Mouse (Mus musculus) right cerebral cortex, postnatal 4 days (tissue): Measurements from ENCODE around the gene Med8.

Experiments used
- DNase-seq: peaks from one replicate; pipeline ENCODE4 v3.0.0-alpha.2; 2022

Gene Med8

DNA sequence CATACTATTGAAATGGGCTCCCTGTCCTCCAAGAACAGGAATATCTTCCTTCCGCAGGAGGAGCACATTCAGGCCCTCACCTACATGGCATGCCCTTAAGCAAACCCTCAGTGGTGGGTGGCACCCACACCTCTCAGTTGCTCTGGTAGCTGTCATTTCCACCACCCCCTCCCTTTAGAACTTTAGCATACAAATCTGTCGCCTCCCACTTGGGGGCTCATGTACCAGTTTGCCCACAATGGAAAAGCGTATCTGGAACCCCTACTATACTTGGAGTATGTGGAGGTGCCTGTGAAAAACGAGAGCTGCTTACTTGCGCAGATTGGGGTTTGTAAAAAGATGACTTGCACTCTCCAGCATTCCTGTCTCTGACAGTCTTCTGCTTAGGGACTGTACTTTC lies 7.2 kb downstream of the Med8 start:
- DNase-seq, result no peak

DNA sequence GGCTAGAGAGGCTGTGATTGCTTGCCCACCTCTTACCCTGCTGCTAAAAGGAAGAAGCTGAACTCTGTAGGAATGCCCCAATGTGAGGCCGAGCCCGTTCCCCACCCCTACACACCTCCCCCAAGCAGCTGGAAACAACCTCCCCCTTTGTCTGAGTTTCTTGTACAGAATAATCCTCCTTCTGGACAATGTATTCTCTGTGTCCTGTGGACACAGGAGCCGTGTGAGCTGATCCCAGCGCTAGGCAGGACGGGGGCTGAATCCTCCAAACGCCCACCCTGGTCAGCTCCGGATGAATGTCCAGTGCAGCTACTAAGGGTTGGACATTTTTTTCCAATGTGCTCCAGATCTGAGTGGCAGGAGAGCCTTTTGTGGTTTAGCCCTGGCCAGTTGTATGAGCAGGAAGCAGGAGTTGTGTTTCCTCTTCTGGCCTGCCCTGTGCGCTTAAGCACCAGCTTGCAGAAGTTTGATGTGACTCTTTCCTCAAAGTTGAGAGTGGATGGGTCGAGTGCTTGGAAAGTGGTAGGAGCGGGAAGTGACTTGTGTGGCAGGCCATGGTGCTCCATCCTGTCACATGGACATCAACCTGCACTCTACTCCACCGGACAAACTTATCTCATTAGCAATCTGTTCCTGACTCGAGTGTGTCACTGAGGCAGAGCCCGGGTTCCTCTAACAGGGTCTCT lies 8.1 kb downstream of the Med8 start:
- DNase-seq, result no peak

DNA sequence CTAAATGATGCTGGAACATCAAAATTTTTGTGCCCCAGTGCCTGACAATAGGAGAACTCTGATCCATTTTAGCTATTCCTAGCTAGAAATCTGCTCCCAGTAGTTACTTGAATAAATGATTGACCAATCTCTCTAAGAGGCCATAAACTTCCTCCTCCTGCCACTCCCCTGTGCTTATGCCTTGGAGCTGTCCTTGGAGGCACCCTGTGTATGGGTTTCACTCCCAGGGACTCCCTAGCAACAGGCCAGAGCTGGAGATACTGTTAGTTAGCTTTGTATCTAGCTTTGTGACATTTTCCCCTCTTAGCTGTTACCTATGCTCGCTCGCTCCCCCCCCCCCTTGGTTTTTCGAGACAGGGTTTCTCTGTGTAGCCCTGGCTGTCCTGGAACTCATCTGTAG lies 12.2 kb downstream of the Med8 start:
- no peak for DNase-seq

DNA sequence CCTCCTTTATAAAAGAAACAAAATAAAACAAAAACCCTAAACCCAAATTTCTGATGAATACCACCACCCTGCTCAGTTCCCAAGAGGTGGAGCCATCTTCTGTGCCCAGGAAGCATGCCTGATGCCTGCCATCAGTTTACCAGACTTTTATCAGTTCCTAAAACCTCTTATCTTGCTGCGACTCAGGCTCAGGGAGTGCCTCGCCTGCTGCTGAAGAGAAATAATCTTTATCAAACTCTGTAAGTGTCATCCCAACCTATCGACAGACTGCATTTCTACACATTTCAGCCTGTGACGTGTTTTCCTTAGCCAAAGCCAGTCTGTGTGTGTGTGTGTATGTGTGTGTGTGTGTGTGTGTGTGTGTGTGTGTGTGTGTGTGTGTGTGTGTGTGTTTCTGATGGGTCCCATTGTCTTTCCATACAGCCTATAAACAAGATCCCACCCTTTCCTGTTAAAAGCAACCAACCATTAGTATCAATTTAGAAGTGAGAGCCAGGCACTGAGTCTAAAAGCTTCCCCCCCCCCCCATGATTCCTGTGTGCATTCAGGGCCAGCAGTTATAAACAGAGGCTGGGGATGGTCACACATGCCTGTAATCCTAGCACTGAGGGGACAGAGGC lies 15.5 kb downstream of the Med8 start:
- no peak for DNase-seq

DNA sequence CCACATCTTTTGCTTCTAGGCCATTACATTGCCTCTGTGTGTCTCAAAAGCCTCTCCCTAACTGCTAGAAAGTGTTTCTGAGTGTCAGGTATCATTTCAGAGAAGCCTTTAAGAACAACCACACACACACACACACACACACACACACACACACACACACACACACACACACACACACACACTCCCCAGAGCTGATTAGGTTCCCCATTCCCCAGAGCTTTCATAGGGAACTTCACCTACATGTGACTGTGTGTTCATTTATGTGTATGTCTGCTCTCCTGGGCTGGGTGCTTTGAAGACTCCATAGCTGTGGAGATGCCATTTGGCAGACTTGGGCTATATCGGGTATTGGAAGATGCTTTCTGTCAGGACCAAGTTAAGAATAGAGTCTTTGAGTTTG lies 16.2 kb downstream of the Med8 start:
- no peak for DNase-seq

DNA sequence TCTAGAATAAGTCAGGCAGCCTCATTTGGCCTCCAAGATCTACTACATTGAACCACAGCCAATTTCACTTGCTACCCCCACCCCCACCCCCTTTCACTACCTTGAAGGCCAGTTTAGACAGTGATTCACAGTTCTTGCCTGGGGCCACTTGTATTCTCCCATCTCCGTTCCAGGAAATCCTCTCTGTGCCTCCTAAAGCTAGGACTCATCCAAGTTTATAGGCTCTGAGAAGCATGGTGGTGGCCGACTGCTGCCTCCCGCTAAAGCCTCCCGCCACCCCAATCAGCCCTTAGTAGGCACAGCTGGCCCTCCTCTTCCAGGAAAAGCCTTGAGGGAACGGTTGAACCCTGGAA lies 18.3 kb downstream of the Med8 start:
- DNase-seq, result no peak

DNA sequence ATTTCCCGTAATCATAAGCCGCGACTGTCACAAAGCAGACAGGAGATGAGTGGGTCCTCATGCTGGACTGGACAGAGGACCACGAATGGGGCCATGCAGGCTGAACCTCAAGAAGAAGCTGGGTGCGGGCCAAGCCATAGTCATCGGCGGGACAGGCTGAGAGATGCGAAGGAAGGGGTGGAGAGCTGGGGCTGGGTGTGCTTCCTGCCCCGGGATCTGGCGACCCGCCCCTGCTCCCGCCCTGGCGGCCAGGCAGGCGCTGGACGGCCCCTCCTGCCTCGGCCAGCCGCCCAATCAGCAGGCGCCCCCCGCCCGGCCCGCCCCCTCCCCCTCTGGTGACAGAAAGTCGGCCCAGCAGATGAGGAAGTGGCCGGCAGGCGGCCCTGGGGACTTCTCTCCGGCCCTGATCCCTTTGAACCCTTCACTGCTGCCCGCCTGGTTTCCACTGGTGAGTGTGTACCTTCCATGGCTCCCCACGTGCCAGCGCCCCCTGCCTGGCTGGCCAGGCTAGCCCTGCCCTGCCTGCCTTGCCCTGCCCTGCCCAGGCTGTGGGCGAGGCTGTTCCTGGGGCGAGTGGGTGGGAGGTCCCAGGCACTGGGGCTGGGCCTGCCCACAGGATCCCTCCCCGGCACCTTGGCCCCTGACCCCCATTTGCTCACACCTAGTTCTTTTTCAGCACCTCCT lies 18.8 kb downstream of the Med8 start, which contains the start of gene Elovl1:
Elovl1 (plus strand) TSS at position 326 of the 684 bp plus-strand sequence.
- DNase-seq, result peak; percentile 73

DNA sequence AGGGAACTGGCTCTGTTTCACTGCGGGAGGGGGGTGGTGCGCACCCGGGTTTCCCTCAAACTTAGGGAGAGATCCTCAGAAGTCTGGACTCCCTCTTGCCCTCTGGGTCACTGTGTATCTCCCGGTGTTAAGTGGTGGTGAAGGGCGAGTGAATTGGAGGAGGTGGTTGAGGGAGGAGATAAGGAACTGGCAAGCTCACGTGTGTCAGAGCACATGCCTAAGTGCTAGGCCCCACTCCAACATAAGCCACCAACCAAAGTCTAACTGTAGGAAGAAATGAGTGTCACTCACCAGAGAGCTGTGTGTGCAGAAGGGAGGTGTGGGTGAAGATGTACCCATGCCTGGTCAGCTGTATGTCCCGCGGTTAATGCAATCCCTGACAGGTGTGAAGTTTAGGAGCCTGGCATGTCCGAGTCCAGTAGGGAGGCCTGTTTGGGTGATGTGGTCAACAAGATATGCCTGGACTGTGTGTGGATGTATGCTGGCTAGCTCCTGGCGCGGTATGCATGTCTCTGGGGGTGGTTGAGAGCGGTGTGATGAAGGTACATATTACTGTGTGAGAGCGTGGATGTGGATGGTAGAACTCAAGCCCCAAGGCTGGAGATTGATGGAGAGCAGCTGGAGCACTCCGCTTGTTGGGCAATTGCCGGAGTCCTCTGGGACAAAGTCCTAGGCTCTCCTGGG lies 19.5 kb downstream of the Med8 start:
- no peak for DNase-seq

DNA sequence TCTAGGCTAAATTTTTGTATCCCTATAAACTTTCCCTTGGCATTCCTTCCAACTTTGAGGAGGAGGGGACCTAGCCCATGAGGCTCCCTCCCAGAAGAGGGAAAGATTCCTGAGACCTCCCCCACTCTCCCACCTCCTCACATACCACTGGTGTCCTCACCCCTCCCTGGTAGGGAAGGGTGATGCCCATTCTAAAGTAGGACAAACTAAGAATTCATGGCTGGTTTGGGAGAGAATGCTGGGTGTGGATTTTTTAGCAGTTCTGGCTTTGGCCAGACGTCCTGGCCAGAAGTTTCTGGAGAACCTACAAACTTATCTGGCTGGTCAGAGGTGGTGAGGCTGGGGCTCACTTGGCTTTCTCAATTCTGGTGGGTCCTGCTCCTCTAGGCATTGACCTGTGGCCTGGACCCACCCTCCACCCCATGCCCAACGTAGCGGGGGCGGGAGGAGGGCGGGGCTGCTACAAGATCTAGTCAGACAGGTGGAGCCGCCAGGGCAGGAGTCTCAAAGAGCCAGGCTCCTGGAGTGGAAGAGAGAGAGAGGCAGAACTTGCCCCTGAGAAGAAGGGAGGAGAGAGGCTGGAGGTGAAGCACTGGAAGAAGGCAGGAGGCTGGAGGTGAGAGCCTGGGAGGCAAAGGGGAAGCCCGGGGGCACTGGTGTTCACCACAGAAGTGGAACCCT lies 20.2 kb downstream of the Med8 start:
- DNase-seq, result no peak

DNA sequence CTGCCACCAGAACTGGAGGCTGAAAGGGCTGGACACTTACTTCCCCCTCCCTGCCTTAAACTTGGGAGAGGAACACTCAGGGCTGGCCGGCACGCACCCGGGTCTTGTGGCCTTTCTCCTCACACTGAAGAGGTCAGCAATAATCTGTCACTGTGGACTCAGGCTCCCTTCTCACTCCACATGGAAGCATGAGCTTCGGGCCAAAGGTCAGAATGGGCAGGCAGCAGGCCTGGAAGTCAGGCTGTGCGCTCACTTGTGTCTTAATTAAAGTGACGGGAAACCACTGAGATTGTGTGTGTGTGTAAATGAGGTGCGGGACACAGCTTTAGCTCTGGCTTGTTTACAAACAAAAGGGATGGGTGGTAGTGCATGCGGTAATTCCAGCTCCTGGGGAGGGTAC lies 23.2 kb downstream of the Med8 start:
- no peak for DNase-seq

DNA sequence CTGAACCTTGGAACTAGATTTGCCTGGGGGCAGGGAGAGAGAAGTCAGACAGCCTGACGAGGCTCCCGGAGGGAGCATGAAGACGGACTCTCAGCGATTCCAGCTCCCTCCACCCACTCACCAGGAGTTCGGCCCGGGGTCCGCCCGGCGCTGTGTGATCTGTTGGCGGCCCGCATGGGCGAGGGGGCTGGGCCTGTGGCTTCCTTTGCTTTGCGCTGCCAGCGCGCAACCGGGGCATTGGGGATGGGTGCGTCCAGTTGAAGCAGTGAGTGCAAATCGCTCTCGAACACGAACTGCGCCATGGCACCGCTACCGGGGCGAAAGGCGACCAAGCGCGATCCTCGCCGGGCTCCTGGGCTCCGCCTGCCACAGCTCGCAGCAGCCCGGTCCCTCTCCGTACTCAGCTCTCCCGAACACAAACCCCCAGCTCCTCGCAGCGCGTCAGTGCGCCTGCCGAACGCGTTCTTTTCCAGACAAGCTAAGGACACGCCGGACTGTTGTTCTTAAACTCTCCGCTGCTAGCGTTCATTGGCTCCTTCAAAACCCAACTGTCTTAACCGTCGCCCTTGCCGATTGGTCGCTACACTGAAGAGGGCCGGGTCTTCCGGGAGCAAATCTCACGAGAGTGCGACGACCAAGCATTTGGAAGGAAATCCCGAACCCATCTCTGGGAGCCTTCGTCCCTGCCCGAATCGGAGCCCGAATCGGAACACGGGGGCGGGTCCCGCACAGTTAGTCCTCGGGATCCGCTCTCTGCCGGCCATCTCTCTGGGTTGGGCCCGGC lies 27.9 kb downstream of the Med8 start, which contains the start of gene Cdc20:
Cdc20 (minus strand) TSS at position 533 of the 784 bp plus-strand sequence.
- DNase-seq, result peak; percentile 85

DNA sequence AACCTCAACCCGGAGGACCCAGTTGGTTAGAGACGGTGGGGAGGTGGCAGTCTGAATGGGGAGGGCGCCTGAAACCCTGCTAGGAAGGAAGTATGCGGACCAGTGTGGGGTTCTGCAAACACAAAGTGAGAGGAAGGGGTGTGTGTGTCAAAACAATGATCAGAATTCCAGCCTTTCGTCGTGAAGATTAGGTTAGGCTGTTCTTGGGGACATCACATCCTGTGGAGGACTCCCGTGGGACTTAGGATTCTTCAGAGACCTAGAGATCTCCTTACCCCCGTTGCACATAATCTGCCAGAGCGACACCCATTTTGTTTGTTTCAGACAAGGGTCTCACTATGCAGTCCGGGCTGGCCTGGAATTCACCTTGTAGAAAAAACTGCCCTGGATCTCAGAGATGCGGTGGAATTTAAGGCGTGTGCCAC lies 28.7 kb downstream of the Med8 start:
- no peak for DNase-seq

DNA sequence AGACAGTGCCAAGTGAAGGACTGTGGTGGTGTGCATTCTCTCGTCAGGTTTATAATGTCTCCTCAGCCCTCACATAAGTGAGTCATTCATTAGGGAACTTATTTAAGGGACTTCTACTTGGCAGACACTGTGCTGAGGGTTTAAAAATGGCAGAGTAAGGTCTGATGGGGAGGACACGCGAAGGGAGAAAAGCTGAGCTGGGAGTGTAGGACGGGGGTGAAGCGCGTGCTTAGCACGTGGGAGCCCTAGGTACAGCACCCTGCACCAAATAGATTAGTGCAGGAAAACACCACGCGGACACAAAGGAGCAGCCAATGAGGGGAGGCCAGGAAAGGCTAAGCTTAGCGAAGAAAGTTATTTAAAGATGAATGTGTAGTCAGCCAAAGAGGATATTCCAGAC lies 36.0 kb downstream of the Med8 start:
- no peak for DNase-seq

DNA sequence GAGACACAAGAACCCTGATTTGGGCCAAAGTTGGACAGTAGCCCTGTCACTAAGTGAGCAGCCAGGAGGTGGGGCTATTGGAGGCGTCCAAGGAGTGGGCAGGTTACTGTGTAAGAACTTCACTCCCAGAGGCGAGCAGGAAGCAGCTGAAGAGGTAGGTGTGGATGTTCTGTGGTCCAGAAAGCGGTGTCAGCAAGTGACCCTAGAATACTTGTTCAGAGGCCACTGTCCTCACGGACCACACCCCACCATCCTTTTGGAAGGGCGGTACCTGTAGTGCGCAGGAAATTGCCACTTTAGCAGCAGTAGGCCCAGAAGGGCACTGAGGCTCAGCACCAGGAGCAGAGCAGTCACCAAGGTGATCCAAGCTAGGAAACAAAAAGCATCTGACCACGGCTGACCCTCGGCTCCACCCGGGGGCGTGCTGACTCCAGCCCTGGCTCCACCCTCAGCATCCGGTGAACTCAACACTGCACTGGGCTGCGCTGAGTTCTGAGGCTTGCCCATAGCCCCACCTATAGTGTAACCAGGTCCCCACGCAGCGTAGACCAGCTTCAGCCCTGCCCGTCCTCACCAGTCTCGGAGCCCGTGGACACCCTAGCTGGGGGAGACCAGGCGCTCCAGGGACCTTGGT lies 36.8 kb downstream of the Med8 start:
- DNase-seq, result peak; percentile 26

DNA sequence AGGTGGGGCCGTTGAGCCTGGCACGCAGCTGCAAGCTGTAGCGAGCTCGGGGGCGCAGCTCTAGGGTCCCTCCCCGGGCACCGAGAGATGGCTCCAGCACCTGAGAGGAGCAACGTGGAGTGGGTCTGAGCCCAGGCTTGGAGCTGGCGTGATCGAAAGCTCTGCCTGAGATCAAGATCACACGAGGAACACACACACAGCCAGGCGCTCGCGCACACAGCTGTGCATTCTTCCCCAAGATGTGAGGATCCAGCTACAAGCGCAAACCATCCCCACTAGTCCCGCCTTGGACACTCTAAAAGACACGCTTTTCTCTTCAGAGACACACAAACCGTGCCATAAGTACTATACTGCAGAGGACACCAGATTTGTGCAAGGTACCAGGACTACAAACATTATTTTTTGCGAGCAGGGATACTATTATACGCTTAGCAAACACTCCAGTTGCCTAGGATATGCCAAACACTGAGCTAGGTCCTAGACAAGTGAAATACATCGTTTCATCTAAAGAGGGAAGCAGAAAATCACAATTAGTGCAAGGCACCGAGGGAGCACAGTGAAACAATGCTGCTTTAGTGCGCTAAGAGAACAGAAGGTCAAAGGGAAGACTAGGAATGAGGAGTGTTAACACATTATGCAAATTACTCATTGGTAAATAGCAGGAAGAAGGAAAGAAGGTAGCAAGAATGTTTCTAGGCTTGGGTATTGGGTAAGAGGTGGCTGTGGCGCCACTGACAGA lies 37.4 kb downstream of the Med8 start:
- peak; percentile 24 for DNase-seq

DNA sequence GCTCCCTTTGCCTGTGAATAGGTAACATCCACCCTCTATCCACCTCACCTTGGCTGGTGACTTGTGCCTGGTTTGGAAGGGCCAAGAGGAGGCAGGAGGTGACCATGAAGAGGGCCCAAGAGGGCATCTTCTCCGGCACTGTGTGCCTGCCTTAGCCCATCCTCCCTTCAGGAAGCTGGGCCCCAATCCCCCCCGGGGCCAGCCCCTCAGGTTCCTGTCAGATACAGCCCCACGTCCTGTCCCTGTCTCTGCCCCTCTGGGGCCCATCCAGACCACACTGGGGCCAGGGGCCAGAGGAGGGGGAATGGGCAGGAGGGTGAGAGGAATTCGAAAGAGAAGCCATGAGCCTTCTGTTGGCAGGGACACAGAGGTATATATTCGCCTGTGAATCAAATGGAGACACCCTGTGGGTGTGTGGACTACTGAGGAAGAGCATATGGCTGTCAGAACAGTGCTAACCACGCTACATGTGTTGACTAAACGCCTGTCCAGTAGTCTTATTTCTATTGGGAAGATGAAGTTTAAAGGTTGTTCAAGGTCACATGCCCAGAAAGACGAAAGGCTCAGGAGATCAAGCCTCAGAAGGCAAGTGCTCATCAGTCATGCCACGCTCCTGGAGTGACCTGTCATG lies 48.3 kb downstream of the Med8 start, which contains the start of gene Mpl:
Mpl (minus strand) TSS at position 169 of the 631 bp plus-strand sequence.
- DNase-seq, result no peak

DNA sequence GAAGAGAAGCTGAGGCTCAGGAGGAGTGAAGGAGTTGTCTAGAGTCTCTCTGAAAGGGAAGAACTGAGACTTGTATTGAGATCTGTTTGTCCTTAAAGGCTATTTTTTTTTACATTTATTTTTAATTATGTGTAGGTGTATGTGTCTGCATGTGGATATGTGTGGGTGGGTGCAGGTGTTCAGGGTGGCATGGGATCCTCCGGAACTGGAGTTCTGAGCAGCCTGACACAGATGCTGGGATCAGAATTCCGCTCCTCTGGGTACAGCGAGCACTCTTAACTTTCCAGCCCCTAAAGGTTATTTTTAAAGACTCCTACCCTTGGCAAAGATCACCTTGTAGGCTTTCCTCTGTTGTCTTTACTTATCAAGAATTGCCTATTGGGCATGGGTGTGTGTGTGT lies 55.8 kb downstream of the Med8 start:
- DNase-seq, result no peak
